Mouse (Mus musculus): ENCODE data around the gene Chst8. TPM values are rescaled to one million over a fixed set of nuclear protein-coding genes. Genes with fewer than 3 reads are reported as not detected.

Gene Chst8
- 0.29 TPM for polyA plus RNA-seq (2015; fragmentation: Illumina TruSeq; extraction: RNeasy Lipid Tissue Mini Kit (QIAGEN cat#74804); ENCODE audit: insufficient read depth, low replicate concordance)

GRCm38 (mm10) chr7:34812531-34813111 is at the start of gene Chst8:
Chst8 (minus strand) TSS chr7:34812711.

GRCm38 (mm10) chr7:34656632-34657031 is 155.9 kb downstream of the Chst8 start, which contains the start of gene Kctd15:
Kctd15 (minus strand) TSS chr7:34656732.

Other genes starting within 250 kb of the Chst8 start
- gene Kctd15, start 156.0 kb downstream of the Chst8 start, polyA plus RNA-seq (2015; fragmentation: Illumina TruSeq; extraction: RNeasy Lipid Tissue Mini Kit (QIAGEN cat#74804); ENCODE audit: insufficient read depth, low replicate concordance) = 17.5 TPM
- gene Pepd, start 99.7 kb upstream of the Chst8 start, polyA plus RNA-seq (2015; fragmentation: Illumina TruSeq; extraction: RNeasy Lipid Tissue Mini Kit (QIAGEN cat#74804); ENCODE audit: insufficient read depth, low replicate concordance) = 17.2 TPM
- gene Cebpg, start 243.9 kb upstream of the Chst8 start, polyA plus RNA-seq (2015; fragmentation: Illumina TruSeq; extraction: RNeasy Lipid Tissue Mini Kit (QIAGEN cat#74804); ENCODE audit: insufficient read depth, low replicate concordance) = 43.3 TPM